Mouse (Mus musculus) embryonic facial prominence, embryonic 12.5 days (tissue): ENCODE measurements around the gene Ifi211. TPM values are rescaled to one million over a fixed set of nuclear protein-coding genes. Genes with fewer than 3 reads are reported as not detected.
"Not testable (repeated sequence)": the region's sequence is repeated elsewhere in the genome, so short reads cannot be mapped to it uniquely, and the experiment has no call there.

Source experiments
- ATAC-seq: fragments of 200-750 bp; cut with Nextera tagmentation; 2 replicates; pipeline ENCODE4 v1.8.0; 2017; ENCODE audit not compliant: insufficient number of reproducible peaks, insufficient read depth, low FRiP score, low TSS enrichment
- H3K27ac ChIP-seq: fragments of 300-500 bp; sonication (generic); 2 replicates; pipeline ENCODE4 v1.5.1; 2016; ENCODE audit warnings: mild to moderate bottlenecking
- H3K27me3 ChIP-seq: fragments of 300-500 bp; sonication (generic); 2 replicates; pipeline ENCODE4 v1.6.1; 2016; ENCODE audit warnings: mild to moderate bottlenecking, moderate library complexity
- H3K36me3 ChIP-seq: fragments of 300-500 bp; sonication (generic); 2 replicates; pipeline ENCODE4 v1.6.1; 2016; ENCODE audit warnings: mild to moderate bottlenecking
- H3K4me1 ChIP-seq: fragments of 300-500 bp; sonication (generic); 2 replicates; pipeline ENCODE4 v1.6.1; 2016
- H3K4me2 ChIP-seq: fragments of 300-500 bp; sonication (generic); replicated peaks from 2 replicates; pipeline ENCODE4 v1.6.1; 2016; ENCODE audit warnings: mild to moderate bottlenecking, moderate library complexity
- H3K4me3 ChIP-seq: fragments of 300-500 bp; sonication (generic); 2 replicates; pipeline ENCODE4 v1.5.1; 2016; ENCODE audit warnings: mild to moderate bottlenecking
- H3K9ac ChIP-seq: fragments of 300-500 bp; sonication (generic); 2 replicates; pipeline ENCODE4 v1.6.1; 2016; ENCODE audit warnings: mild to moderate bottlenecking, moderate library complexity
- H3K9me3 ChIP-seq: fragments of 300-500 bp; sonication (generic); 2 replicates; pipeline ENCODE4 v1.6.1; 2016; ENCODE audit warnings: mild to moderate bottlenecking, moderate library complexity
- WGBS: fragments of 180-500 bp; shearing (Covaris S2); methylation state at CpG from one replicate; pipeline ENCODE4 v1.1.7; 2016; 5-methylcytosine and 5-hydroxymethylcytosine counted together
- polyA plus RNA-seq: library from polyadenylated mRNA; unstranded; fragments of >200 nt; fragmentation: Nextera tagmentation; extraction: Ambion mirVana; gene quantifications from 2 replicates; pipeline ENCODE4 v1.2.1, GENCODE M21; 2016

The Ifi211 gene
- polyA plus RNA-seq, result 0.45 and 0.52 TPM in 2 replicates

DNA sequence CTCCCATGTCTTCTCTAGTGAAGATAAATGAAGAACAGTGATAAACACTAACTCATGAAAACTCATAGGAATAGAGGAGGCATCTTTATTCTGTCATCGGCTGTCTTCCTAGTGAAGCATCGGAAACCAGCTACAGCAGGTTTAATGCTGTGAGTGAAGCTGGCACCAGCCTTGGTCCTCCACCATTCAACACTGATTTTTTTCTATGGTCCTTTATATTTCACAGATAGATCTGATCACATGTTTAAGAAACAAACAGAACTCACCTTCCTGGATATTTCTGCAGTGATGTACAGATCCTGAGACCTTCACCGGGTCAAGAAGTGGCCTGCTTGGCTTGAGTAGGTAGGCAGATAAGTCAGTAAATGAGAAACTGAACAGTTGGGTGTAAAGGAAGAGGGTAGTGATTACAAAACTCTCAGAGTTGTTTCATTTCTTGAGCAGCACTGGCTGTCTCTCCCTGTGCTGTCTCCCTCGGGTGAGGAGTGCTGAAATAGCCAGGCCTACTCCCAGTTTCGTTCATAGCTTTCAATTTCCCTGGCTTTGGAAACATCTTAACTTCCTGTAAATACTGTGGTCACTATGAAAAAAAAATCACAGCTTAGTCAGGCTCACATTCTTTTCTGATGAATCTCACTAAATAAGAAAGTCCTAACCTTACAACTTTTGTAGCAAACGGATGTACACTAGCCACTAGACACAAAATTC is at the start of gene Ifi211:
Gene Ifi211 (minus strand): TSS at position 499 of the 708 bp plus-strand sequence.
- 86% methylated on average over 6 of the region's 6 CpGs for WGBS
- not testable (repeated sequence) for ATAC-seq, H3K36me3 ChIP-seq, H3K27ac ChIP-seq, H3K27me3 ChIP-seq, H3K9ac ChIP-seq, H3K4me1 ChIP-seq, H3K4me3 ChIP-seq, H3K4me2 ChIP-seq, H3K9me3 ChIP-seq

DNA sequence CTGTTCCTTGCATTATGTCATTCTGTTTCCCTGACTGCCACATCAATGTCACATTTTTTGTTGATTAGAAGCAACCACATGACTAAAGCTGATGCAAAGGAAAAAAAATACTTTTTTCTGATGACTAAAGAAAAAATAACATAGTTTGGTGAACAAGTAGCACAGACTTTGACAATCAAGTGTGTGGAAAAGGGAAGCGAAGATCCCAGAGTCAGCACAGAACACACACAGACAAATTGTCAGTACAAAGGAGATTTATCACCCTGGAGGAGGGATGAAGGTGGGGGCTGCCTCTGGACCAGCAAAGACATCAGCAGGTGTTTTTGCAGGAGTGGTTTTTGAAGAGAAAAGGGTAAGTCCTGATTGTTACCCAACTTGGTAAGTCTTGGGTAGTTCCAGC is 48.6 kb upstream of the Ifi211 start:
- not testable (repeated sequence) for ATAC-seq, H3K4me1 ChIP-seq, H3K4me2 ChIP-seq, H3K9me3 ChIP-seq, H3K27me3 ChIP-seq, H3K9ac ChIP-seq, H3K27ac ChIP-seq, H3K4me3 ChIP-seq, H3K36me3 ChIP-seq
- 88% methylated on average over 1 of the region's 1 CpGs for WGBS

DNA sequence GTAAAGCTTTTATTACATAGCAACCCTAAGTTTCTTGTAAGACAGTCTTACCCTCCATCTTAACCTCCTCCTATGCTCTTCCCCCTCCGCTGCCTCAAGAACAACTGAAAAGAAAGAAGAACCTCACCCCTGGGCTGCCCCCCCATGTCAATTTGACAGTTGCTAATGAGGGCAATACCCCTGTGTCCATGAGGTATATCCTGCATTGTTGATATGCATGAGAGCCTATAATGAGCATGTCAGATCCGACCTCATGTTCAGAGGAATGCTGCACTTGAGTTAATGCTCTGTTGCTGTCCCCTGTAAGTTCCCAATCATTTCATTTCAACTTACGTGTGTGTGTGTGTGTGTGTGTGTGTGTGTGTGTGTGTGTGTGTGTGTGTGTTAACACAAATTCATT is 47.2 kb upstream of the Ifi211 start:
- H3K27ac ChIP-seq, H3K36me3 ChIP-seq, H3K9me3 ChIP-seq, H3K9ac ChIP-seq, H3K4me1 ChIP-seq, H3K4me2 ChIP-seq, ATAC-seq, H3K27me3 ChIP-seq, H3K4me3 ChIP-seq: not testable (repeated sequence)
- 76% methylated on average over 3 of the region's 3 CpGs for WGBS

DNA sequence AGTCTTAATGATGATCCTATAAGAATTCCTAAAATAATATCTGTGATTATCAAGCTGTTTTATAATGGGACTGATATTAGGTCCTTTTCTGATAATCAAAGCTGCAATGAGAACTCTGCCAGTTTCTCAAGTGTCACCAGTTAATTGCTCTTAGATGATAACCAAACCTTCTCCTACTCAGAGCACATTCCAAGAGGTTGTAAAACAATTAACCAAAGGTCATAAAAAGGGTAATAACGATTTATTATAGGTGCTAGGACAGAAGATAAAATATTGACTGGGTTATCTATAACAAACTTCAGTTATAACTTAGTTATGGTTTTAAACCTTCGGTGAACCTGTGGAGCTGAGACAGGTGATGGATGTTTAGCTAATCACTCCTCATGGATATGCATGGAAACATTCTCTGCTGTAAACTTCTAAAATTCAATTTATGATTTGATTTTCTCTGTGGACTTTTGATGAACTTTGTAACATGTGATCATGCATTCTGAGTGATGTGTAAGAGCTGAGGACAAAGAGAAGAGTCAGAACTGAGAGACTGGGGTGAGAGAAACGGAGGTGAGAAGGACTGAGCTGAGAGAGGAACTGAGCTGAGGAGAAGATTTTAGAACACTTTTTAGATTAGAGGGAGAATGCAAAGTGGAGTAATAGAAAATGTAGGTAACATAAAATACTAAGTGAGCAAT is 43.1 kb upstream of the Ifi211 start:
- not testable (repeated sequence) for H3K4me3 ChIP-seq, H3K4me2 ChIP-seq, H3K27me3 ChIP-seq, H3K4me1 ChIP-seq, ATAC-seq, H3K27ac ChIP-seq, H3K9me3 ChIP-seq, H3K9ac ChIP-seq, H3K36me3 ChIP-seq
- 72% methylated on average over 3 of the region's 3 CpGs for WGBS

DNA sequence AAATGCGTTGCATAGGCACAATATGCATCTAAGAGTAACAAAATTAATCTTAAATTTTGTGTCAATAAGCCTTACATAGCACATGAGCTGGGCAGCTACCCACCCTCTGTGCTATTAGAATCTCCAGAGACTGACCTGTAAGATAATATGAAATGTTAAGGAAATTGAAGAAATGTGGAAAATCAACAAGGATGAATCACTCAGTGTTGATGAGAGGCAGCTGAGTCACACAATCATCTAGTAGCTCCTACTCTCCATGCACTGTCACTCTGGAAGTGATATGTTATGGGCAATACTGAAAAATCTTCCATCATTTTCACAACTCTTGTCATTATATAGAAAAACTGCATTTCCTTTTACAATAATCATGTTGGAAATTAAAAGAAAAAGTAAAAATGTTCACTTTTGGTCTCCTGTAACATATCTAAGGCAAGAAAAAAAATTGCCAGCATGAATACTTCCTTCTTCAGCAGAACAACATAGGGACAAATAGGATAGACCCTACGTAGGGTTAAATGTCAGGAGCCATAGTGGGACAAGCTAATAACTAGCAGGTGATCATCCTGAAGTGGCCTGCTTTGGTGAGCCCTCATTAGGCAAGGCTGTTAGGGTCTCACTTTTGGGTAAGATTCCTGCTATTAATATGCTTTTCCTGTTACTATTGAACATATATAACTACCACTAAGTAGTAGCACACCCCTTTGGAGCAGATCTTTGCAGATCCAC is 42.4 kb upstream of the Ifi211 start:
- no peak for ATAC-seq
- H3K4me2 ChIP-seq, result no peak overlapping the region
- H3K9ac ChIP-seq, result no peak overlapping the region
- H3K36me3 ChIP-seq, result no peaks in the 10 kb centered on the region
- no peaks in the 10 kb centered on the region for H3K27me3 ChIP-seq
- no peaks in the 10 kb centered on the region for H3K4me1 ChIP-seq
- WGBS, result 78% methylated on average over 2 of the region's 2 CpGs
- no peaks in the 10 kb centered on the region for H3K9me3 ChIP-seq
- H3K4me3 ChIP-seq, result no peak overlapping the region
- H3K27ac ChIP-seq, result no peak overlapping the region

DNA sequence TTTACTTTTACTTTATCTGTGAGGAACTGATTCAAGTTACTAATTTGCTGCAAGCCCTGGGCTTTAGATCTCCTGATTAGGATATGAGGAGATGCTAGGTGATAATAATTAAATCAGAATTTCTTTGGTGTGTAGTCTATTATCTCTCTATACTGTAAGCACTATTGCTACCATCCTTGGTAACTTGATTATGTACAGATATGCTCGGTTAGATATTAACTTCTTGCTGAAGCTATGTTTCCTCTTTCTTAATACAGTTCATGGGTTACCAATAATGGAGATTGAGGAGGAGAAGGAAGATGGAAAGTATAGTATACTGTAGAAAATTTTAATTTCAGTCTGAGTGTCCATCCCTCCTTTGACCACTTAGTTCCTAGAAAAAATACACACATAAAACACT is 40.7 kb upstream of the Ifi211 start:
- no peak overlapping the region for H3K9ac ChIP-seq
- H3K27ac ChIP-seq, result no peak overlapping the region
- no peaks in the 10 kb centered on the region for H3K27me3 ChIP-seq
- no peak for ATAC-seq
- H3K9me3 ChIP-seq, result no peaks in the 10 kb centered on the region
- H3K36me3 ChIP-seq, result no peaks in the 10 kb centered on the region
- no peak overlapping the region for H3K4me2 ChIP-seq
- no peaks in the 10 kb centered on the region for H3K4me1 ChIP-seq
- no peak overlapping the region for H3K4me3 ChIP-seq
- 90% methylated on average over 1 of the region's 1 CpGs for WGBS

DNA sequence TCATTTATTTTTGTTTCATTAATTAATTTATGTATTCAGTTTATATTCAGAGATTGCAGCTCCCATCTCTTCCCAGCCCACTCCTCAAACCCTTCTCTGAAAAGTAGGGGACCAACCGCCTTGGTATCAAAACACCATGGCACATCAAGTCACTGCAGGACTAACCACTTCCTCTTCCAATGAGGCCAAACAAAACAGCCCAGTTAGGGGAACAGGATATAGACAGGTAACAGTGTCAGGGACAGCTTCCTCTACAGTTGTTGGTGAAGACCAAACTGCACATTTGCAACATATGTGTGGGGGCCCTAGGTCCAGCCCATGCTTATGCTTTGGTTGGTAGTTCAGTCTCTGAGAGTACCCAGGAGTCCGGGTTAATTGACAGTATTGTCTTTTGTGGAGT is 36.2 kb upstream of the Ifi211 start:
- not testable (repeated sequence) for H3K36me3 ChIP-seq, H3K27me3 ChIP-seq, H3K27ac ChIP-seq, H3K9ac ChIP-seq, H3K4me2 ChIP-seq, H3K9me3 ChIP-seq, H3K4me1 ChIP-seq, ATAC-seq, H3K4me3 ChIP-seq
- 84% methylated on average over 2 of the region's 2 CpGs for WGBS

DNA sequence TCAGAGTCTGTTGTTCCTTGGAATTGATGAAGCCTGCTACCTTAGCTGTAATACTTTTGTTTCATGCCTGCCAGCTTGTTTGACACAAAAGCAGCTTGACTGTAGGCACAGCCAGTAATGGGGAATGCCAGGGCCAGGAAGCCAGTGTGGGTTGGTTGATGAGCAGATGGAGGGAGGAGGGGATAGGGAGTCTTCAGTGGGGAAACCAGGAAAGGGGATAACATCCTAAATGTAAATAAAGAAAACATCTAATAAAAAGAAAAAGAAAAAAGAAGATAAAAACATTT is 29.9 kb upstream of the Ifi211 start:
- H3K9me3 ChIP-seq, H3K4me3 ChIP-seq, H3K9ac ChIP-seq, H3K36me3 ChIP-seq, H3K4me1 ChIP-seq, H3K27me3 ChIP-seq, H3K27ac ChIP-seq, ATAC-seq, H3K4me2 ChIP-seq: not testable (repeated sequence)

DNA sequence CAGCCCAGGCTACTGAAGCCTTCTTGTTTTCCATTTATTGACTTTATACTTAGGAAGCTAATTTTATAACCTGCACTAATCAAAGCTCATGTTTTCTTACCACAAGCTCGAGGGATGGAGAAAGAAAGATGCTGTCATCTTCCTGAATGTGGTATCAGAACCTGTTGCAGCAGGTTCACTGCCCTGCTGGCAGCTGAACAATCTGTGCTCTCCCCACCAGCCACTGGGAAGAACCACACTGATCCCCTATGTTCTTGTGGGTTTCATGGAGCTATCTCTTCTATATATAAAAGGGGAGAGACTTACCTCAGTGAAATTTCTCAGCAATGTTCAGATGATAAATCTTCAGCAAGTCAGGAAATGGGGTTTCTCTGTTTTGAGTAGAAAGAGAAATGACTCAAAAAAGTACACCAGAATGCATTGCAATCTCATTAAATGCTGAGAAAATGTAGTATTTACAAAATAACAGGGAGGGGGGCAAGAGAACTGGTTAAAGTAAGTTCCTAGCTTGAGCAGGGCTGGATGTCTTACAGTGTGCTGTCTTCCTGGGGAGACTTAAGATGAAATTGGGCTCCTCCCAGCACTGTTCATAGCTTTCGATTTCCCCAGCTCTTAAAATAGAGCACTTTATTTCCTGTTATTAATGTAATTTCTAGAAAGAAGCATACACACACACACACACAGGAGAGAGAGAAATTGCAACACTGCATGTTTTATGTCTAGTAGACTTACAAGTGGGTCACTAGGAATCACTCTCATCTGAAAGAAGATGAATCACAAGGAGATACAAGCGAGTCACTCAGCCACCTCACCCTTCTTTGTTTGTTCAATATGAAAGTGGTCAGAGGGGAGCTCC is 29.3 kb upstream of the Ifi211 start, which contains the start of the genes Mndal and Ifi203:
Gene Mndal (minus strand): TSS at position 568 of the 856 bp plus-strand sequence.
Gene Ifi203 (minus strand): TSS at position 749 of the 856 bp plus-strand sequence.
- ATAC-seq, H3K4me2 ChIP-seq, H3K27me3 ChIP-seq, H3K36me3 ChIP-seq, H3K27ac ChIP-seq, H3K9ac ChIP-seq, H3K4me3 ChIP-seq, H3K4me1 ChIP-seq, H3K9me3 ChIP-seq: not testable (repeated sequence)
- 69% methylated on average over 3 of the region's 3 CpGs for WGBS

DNA sequence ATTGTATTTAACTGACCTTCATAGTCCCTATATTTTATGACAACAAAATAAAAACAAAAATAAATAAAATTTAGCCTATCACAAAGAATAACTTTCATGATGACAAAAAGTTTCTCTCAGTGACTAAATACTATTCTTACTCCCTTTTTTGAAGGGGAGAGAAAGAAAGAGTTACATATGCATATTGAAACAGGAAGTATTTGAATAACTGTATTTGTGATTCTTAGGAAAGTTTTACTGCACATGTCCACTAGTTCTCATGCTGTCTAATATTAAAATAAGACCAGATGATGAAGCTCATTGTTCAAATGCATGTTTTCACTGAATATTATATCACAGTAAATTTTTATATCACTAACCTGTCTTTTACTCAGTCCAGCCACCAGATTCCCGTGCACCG is 28.7 kb upstream of the Ifi211 start:
- ATAC-seq, result not testable (repeated sequence)
- 86% methylated on average over 2 of the region's 2 CpGs for whole genome bisulfite sequencing

DNA sequence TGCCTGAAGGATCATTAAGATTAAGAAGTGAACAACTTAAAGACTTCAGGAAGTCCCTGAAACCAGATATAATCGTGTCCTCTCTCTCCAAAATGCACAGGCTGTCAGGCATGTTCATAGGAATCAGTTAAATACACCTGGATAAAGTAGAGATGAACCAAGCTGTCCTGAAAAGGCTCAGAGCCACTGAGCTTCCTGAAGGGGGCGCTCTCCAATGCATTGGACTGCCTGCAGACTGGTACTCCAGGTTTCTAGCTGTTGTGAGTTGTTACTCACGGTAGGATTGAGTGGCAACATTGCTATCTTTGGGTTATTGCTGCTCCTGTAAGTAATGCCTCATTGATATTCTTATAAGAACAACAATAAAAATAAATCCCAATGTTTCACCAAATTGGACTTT is 6.4 kb upstream of the Ifi211 start:
- not testable (repeated sequence) for H3K4me1 ChIP-seq, H3K36me3 ChIP-seq, H3K4me3 ChIP-seq, H3K27ac ChIP-seq, H3K9ac ChIP-seq, H3K9me3 ChIP-seq, H3K4me2 ChIP-seq, H3K27me3 ChIP-seq, ATAC-seq
- WGBS, result 64% methylated on average over 2 of the region's 3 CpGs

More for the DNA sequence above, 28.7 kb upstream of the Ifi211 start:
- H3K9ac ChIP-seq, H3K36me3 ChIP-seq, H3K4me3 ChIP-seq, H3K4me1 ChIP-seq, H3K27ac ChIP-seq, H3K9me3 ChIP-seq, H3K4me2 ChIP-seq, H3K27me3 ChIP-seq: not testable (repeated sequence)
